22 mouse cellular contexts compared by ENCODE assay signal in the genomic region with DNA sequence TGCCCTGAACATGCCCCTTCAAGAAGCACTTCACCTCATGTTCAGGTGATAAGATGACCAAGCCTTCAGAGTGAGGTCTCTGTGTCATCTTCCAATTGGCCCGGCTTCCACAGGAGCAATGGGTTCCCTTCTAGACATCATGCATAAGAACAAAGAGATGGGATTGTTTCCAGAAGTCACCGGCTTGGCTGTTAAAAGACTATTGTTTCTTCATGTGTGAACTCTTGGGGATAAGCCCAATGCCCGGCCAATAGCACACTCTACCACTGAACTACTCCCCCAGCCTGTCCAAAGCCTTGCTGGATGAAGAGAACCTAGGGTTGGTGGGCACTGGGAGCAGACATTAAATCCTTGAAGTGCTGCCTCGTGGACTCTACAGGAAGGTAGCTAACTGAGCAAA. TPM values are rescaled to one million over a fixed set of nuclear protein-coding genes. Genes with fewer than 3 reads are reported as not detected.
DNase-seq lines count a peak whose midpoint lies in the region; ATAC-seq and TF ChIP-seq lines count a peak whose summit lies in the region.
"Had no signal": no experiment of that assay in that cellular context is flagged by ENCODE, and none has a peak within 500 bp of the region (broad histone marks: within the 10 kb centered on the region; RNA-seq: fewer than 3 reads in every experiment).

No protein-coding gene starts in this region.

- no peaks in the 10 kb centered on the region for H3K79me2 ChIP-seq in liver, adult 2 months (ENCODE audit: control insufficient read depth, insufficient read depth, low read length)

- H3K4me2 ChIP-seq in liver, embryonic 11.5 days = no peak overlapping the region
- H3K4me2 ChIP-seq in heart, postnatal 0 days (ENCODE audit: low read depth, low read length) = no peak overlapping the region
- H3K4me2 ChIP-seq: embryonic facial prominence, embryonic 15.5 days; intestine, embryonic 15.5 days; kidney, embryonic 15.5 days; limb, embryonic 13.5 days; midbrain, embryonic 11.5 days; neural tube, embryonic 12.5 days had no signal

- no peak for TF ChIP-seq EP300 in heart, postnatal 0 days (IDR thresholded peaks at IDR 0.05; ENCODE audit: low read depth)

- H3K9ac ChIP-seq in liver, adult 2 months (ENCODE audit: low read depth, low read length) = no peak overlapping the region
- H3K9ac ChIP-seq in liver, embryonic 11.5 days (ENCODE audit: low read depth, low read length) = no peak overlapping the region
- no peak overlapping the region for H3K9ac ChIP-seq in heart, postnatal 0 days (replicated peaks; ENCODE audit: low read depth, low read length)
- H3K9ac ChIP-seq: embryonic facial prominence, embryonic 15.5 days; intestine, embryonic 15.5 days; kidney, embryonic 15.5 days; limb, embryonic 13.5 days; neural tube, embryonic 12.5 days had no signal

- peak overlapping the region; percentile 19; the same call in 1 of the 2 replicates for H3K27ac ChIP-seq in heart, embryonic 10.5 days
- H3K27ac ChIP-seq in liver, adult 2 months (replicated peaks; ENCODE audit: insufficient read depth, low read depth, low read length) = peak overlapping the region; percentile 61
- H3K27ac ChIP-seq in liver, embryonic 11.5 days (ENCODE audit: low read depth, low read length) = no peak overlapping the region
- H3K27ac ChIP-seq in embryonic facial prominence, embryonic 10.5 days (replicated peaks) = peak overlapping the region; percentile 36; the same call in 1 of the 2 replicates
- peak overlapping the region; percentile 86 for H3K27ac ChIP-seq in heart, postnatal 0 days (ENCODE audit: low read depth)
- H3K27ac ChIP-seq: limb, embryonic 13.5 days; neural tube, embryonic 12.5 days had no signal

- no peaks in the 10 kb centered on the region for H3K9me3 ChIP-seq in heart, embryonic 10.5 days
- no peaks in the 10 kb centered on the region for H3K9me3 ChIP-seq in liver, embryonic 11.5 days (ENCODE audit: control insufficient read depth, low read length)
- no peaks in the 10 kb centered on the region; the same call in 1 of the 2 replicates for H3K9me3 ChIP-seq in embryonic facial prominence, embryonic 10.5 days
- no peaks in the 10 kb centered on the region; the same call in 1 of the 2 replicates for H3K9me3 ChIP-seq in heart, postnatal 0 days (replicated peaks; ENCODE audit: control insufficient read depth, low read length)
- H3K9me3 ChIP-seq: embryonic facial prominence, embryonic 15.5 days; intestine, embryonic 15.5 days; kidney, embryonic 15.5 days; limb, embryonic 13.5 days; neural tube, embryonic 12.5 days had no signal

- no peak for DNase-seq in heart, embryonic 10.5 days (ENCODE audit: low spot score)
- DNase-seq in heart, postnatal 36 days = no peak
- DNase-seq in liver, adult 2 months (ENCODE audit: extremely low read depth, low read depth, low spot score) = no peak
- DNase-seq in liver, embryonic 11.5 days (ENCODE audit: low spot score) = no peak
- DNase-seq in embryonic facial prominence, embryonic 10.5 days (ENCODE audit: low spot score) = no peak
- peak; percentile 11 for DNase-seq in heart, postnatal 0 days (ENCODE audit: low spot score)
- DNase-seq in layer of hippocampus, postnatal 36 days = no peak
- no peak for DNase-seq in B cell, adult 2 months
- DNase-seq: adrenal gland, postnatal 14 days; cerebellum, adult 8-10 months; cerebellum, postnatal 36 days; retina, postnatal 1 day; right cerebral cortex, postnatal 25 days; thymus, postnatal 25 days had no signal

- no peak for ATAC-seq in liver, embryonic 11.5 days (replicated peaks; ENCODE audit: low FRiP score)
- no peak for ATAC-seq in heart, postnatal 0 days (ENCODE audit: insufficient read depth, low read depth)
- ATAC-seq: forebrain, embryonic 16.5 days; hindbrain, embryonic 16.5 days had no signal

- TF ChIP-seq CTCF in liver, adult 2 months (IDR thresholded peaks at IDR 0.05; ENCODE audit: low read depth, low read length) = no peak
- TF ChIP-seq CTCF in heart, postnatal 0 days (IDR thresholded peaks at IDR 0.05; ENCODE audit: low read depth) = no peak

- no peaks in the 10 kb centered on the region for H3K36me3 ChIP-seq in heart, embryonic 10.5 days
- no peaks in the 10 kb centered on the region for H3K36me3 ChIP-seq in liver, adult 2 months (ENCODE audit: control insufficient read depth, insufficient read depth, low read length)
- H3K36me3 ChIP-seq in liver, embryonic 11.5 days (ENCODE audit: control insufficient read depth, insufficient read depth, low read length) = no peaks in the 10 kb centered on the region
- no peaks in the 10 kb centered on the region for H3K36me3 ChIP-seq in embryonic facial prominence, embryonic 10.5 days (replicated peaks)
- no peaks in the 10 kb centered on the region for H3K36me3 ChIP-seq in heart, postnatal 0 days (replicated peaks; ENCODE audit: control insufficient read depth, insufficient read depth, low read length)
- H3K36me3 ChIP-seq: embryonic facial prominence, embryonic 15.5 days; intestine, embryonic 15.5 days; kidney, embryonic 15.5 days; limb, embryonic 13.5 days; neural tube, embryonic 12.5 days had no signal

- 77% methylated on average over 4 of the region's 4 CpGs for WGBS in heart, embryonic 10.5 days
- 88% methylated on average over 4 of the region's 4 CpGs for WGBS in liver, adult 2 months
- 79% methylated on average over 4 of the region's 4 CpGs for WGBS in liver, embryonic 11.5 days
- WGBS in embryonic facial prominence, embryonic 10.5 days = 83% methylated on average over 4 of the region's 4 CpGs
- 60% methylated on average over 4 of the region's 4 CpGs for WGBS in heart, postnatal 0 days

- H3K4me1 ChIP-seq in heart, embryonic 10.5 days = peaks cover 26% of the 10 kb centered on the region
- H3K4me1 ChIP-seq in liver, adult 2 months (ENCODE audit: control insufficient read depth, insufficient read depth, low read length) = peaks cover 8% of the 10 kb centered on the region
- peaks cover 11% of the 10 kb centered on the region; the same call in 1 of the 2 replicates for H3K4me1 ChIP-seq in liver, embryonic 11.5 days (replicated peaks; ENCODE audit: control insufficient read depth, insufficient read depth, low read length)
- H3K4me1 ChIP-seq in embryonic facial prominence, embryonic 10.5 days = 0 out of 2 replicates have a peak, but pooled peaks cover 6% of the 10 kb centered on the region
- H3K4me1 ChIP-seq in heart, postnatal 0 days (ENCODE audit: control insufficient read depth, insufficient read depth) = peaks cover 19% of the 10 kb centered on the region; the same call in 1 of the 2 replicates
- H3K4me1 ChIP-seq: limb, embryonic 13.5 days; neural tube, embryonic 12.5 days had no signal

- no peak overlapping the region for H3K4me3 ChIP-seq in heart, embryonic 10.5 days
- no peak overlapping the region for H3K4me3 ChIP-seq in liver, adult 2 months (ENCODE audit: insufficient read depth, low read depth, low read length)
- H3K4me3 ChIP-seq in liver, embryonic 11.5 days (ENCODE audit: low read depth, low read length) = no peak overlapping the region
- H3K4me3 ChIP-seq in embryonic facial prominence, embryonic 10.5 days = no peak overlapping the region
- no peak overlapping the region for H3K4me3 ChIP-seq in heart, postnatal 0 days (ENCODE audit: low read depth, low read length)
- H3K4me3 ChIP-seq: embryonic facial prominence, embryonic 15.5 days; intestine, embryonic 15.5 days; kidney, embryonic 15.5 days; limb, embryonic 13.5 days; neural tube, embryonic 12.5 days had no signal

- intact Hi-C loops in heart, postnatal 36 days (cut with DNase I) = no loop called here

- TF ChIP-seq POLR2A in liver, adult 2 months (IDR thresholded peaks at IDR 0.05; ENCODE audit: extremely low read depth, insufficient read depth, low read length) = no peak

- peaks cover 6% of the 10 kb centered on the region; the same call in 1 of the 2 replicates for H3K27me3 ChIP-seq in heart, embryonic 10.5 days (ENCODE audit: insufficient read depth, poor library complexity, severe bottlenecking)
- no peaks in the 10 kb centered on the region for H3K27me3 ChIP-seq in liver, adult 2 months (ENCODE audit: control insufficient read depth, insufficient read depth, low read length)
- no peaks in the 10 kb centered on the region for H3K27me3 ChIP-seq in liver, embryonic 11.5 days (replicated peaks; ENCODE audit: control insufficient read depth, insufficient read depth, low read length)
- H3K27me3 ChIP-seq in embryonic facial prominence, embryonic 10.5 days (replicated peaks; ENCODE audit: low read depth, poor library complexity, severe bottlenecking) = no peaks in the 10 kb centered on the region
- no peaks in the 10 kb centered on the region for H3K27me3 ChIP-seq in heart, postnatal 0 days (ENCODE audit: control insufficient read depth, insufficient read depth, low read length)
- H3K27me3 ChIP-seq: embryonic facial prominence, embryonic 15.5 days; intestine, embryonic 15.5 days; kidney, embryonic 15.5 days; limb, embryonic 13.5 days; neural tube, embryonic 12.5 days had no signal

RNA-seq across cellular contexts. Expression of a gene that starts 29.6 kb away (rescaled TPM):
- 3.0 and 3.4 TPM in 2 replicates for polyA plus RNA-seq in heart, embryonic 10.5 days (2016; fragmentation: Nextera tagmentation; extraction: Ambion mirVana)
- total RNA-seq in heart, postnatal 36 days (2021) = 1 to 10 TPM; 3.7 to 3.8 TPM
- 3.8 and 4.8 TPM in 2 replicates for total RNA-seq in liver, adult 2 months (2014; rRNA removed)
- polyA plus RNA-seq in liver, adult 2 months (2012; rRNA removed) = 6.4 and 8.0 TPM in 2 replicates
- 1.2 and 2.0 TPM in 2 replicates for polyA plus RNA-seq in liver, embryonic 11.5 days (2014; fragmentation: Nextera tagmentation; extraction: Ambion mirVana)
- polyA plus RNA-seq in embryonic facial prominence, embryonic 10.5 days (2016; fragmentation: Nextera tagmentation; extraction: Ambion mirVana) = 12.6 and 19.6 TPM in 2 replicates
- 0.76 and 2.6 TPM in 2 replicates for total RNA-seq in heart, postnatal 0 days (2014; rRNA removed; ENCODE audit: low replicate concordance)
- 2.0 and 2.2 TPM in 2 replicates for polyA plus RNA-seq in heart, postnatal 0 days (2015; fragmentation: Nextera tagmentation; extraction: Ambion mirVana)
- total RNA-seq in layer of hippocampus, postnatal 36 days (2021) = 1 to 10 TPM in 1 of 2 experiments, under 1 TPM in 1; 0.63 to 1.1 TPM

RNA-seq across cellular contexts. Expression of a gene that starts 45.6 kb away (rescaled TPM):
- polyA plus RNA-seq in heart, embryonic 10.5 days (2016; fragmentation: Nextera tagmentation; extraction: Ambion mirVana) = 10.1 and 12.6 TPM in 2 replicates
- 10 to 100 TPM; 18.2 to 19.7 TPM for total RNA-seq in heart, postnatal 36 days (2021)
- total RNA-seq in liver, adult 2 months (2014; rRNA removed) = 1.6 and 1.9 TPM in 2 replicates
- polyA plus RNA-seq in liver, adult 2 months (2012; rRNA removed) = 2.2 and 2.5 TPM in 2 replicates
- 24.6 and 28.1 TPM in 2 replicates for polyA plus RNA-seq in liver, embryonic 11.5 days (2014; fragmentation: Nextera tagmentation; extraction: Ambion mirVana)
- 10.2 and 11.7 TPM in 2 replicates for polyA plus RNA-seq in embryonic facial prominence, embryonic 10.5 days (2016; fragmentation: Nextera tagmentation; extraction: Ambion mirVana)
- total RNA-seq in heart, postnatal 0 days (2014; rRNA removed; ENCODE audit: low replicate concordance) = 19.9 and 20.4 TPM in 2 replicates
- polyA plus RNA-seq in heart, postnatal 0 days (2015; fragmentation: Nextera tagmentation; extraction: Ambion mirVana) = 4.6 and 6.5 TPM in 2 replicates
- total RNA-seq in layer of hippocampus, postnatal 36 days (2021) = 100 to 1,000 TPM; 240 to 247 TPM

RNA-seq across cellular contexts. Expression of a gene that starts 47.1 kb away (rescaled TPM):
- 0.26 and 0.60 TPM in 2 replicates for polyA plus RNA-seq in heart, embryonic 10.5 days (2016; fragmentation: Nextera tagmentation; extraction: Ambion mirVana)
- total RNA-seq in heart, postnatal 36 days (2021) = 10 to 100 TPM; 14.3 to 19.1 TPM
- total RNA-seq in liver, adult 2 months (2014; rRNA removed) = 0.18 and 0.81 TPM in 2 replicates
- 1.2 and 1.4 TPM in 2 replicates for polyA plus RNA-seq in liver, adult 2 months (2012; rRNA removed)
- polyA plus RNA-seq in liver, embryonic 11.5 days (2014; fragmentation: Nextera tagmentation; extraction: Ambion mirVana) = 0.05 TPM in 1 of 2 replicates, not detected in the other
- 0.46 and 0.58 TPM in 2 replicates for polyA plus RNA-seq in embryonic facial prominence, embryonic 10.5 days (2016; fragmentation: Nextera tagmentation; extraction: Ambion mirVana)
- 0.12 and 2.3 TPM in 2 replicates for total RNA-seq in heart, postnatal 0 days (2014; rRNA removed; ENCODE audit: low replicate concordance)
- polyA plus RNA-seq in heart, postnatal 0 days (2015; fragmentation: Nextera tagmentation; extraction: Ambion mirVana) = 0.68 and 0.95 TPM in 2 replicates
- total RNA-seq in layer of hippocampus, postnatal 36 days (2021) = 1 to 10 TPM; 3.0 to 3.3 TPM
